Mouse (Mus musculus) kidney, adult 2 months (tissue): ENCODE data around the gene Klk15.

Experiments
- CTCF ChIP-seq: fragments of 200-500 bp; conservative IDR thresholded peaks from 2 replicates; pipeline ENCODE4 v1.5.1; 2011; ENCODE audit warnings: low read depth, mild to moderate bottlenecking, control low read depth, low read length, moderate library complexity, mixed read lengths; ENCODE audit not compliant: insufficient read depth, insufficient read length
- POLR2A ChIP-seq: fragments of 200-500 bp; IDR thresholded peaks from one replicate; pipeline ENCODE4 v1.6.1; 2011; ENCODE audit warnings: low read depth, low read length, control low read depth

GRCm38 (mm10) chr7:43944727-43945264 is 11.3 kb downstream of the Klk15 start:
- TF ChIP-seq POLR2A (no peak), CTCF (no peak)
